Mouse (Mus musculus) forebrain, embryonic 10.5 days (tissue): Measurements from ENCODE around the gene Rlbp1. TPM values are rescaled to one million over a fixed set of nuclear protein-coding genes. Genes with fewer than 3 reads are reported as not detected.
A peak's percentile ranks its signal among the peaks of the same experiment; 100 is the strongest.

Source experiments
- DNase-seq: peaks from one replicate; pipeline ENCODE4 v3.0.0-alpha.2; 2017; ENCODE audit warnings: low spot score; ENCODE audit errors: extremely low spot score
- H3K27ac ChIP-seq: fragments of 300-500 bp; sonication (generic); 2 replicates; pipeline ENCODE4 v1.5.1; 2016; ENCODE audit warnings: mild to moderate bottlenecking
- H3K27me3 ChIP-seq: fragments of 300-500 bp; sonication (generic); 2 replicates; pipeline ENCODE4 v1.6.1; 2016; ENCODE audit warnings: mild to moderate bottlenecking; ENCODE audit not compliant: poor library complexity, severe bottlenecking
- H3K36me3 ChIP-seq: fragments of 300-500 bp; sonication (generic); replicated peaks from 2 replicates; pipeline ENCODE4 v1.6.1; 2016; ENCODE audit warnings: mild to moderate bottlenecking, moderate library complexity
- H3K4me1 ChIP-seq: fragments of 300-500 bp; sonication (generic); 2 replicates; pipeline ENCODE4 v1.6.1; 2016
- H3K4me3 ChIP-seq: fragments of 300-500 bp; sonication (generic); 2 replicates; pipeline ENCODE4 v1.5.1; 2016; ENCODE audit warnings: mild to moderate bottlenecking, moderate library complexity
- H3K9me3 ChIP-seq: fragments of 300-500 bp; sonication (generic); 2 replicates; pipeline ENCODE4 v1.6.1; 2016; ENCODE audit warnings: mild to moderate bottlenecking, moderate library complexity
- WGBS: fragments of 180-500 bp; shearing (Covaris S2); methylation state at CpG from one replicate; pipeline ENCODE4 v1.1.7; 2016; 5-methylcytosine and 5-hydroxymethylcytosine counted together
- polyA plus RNA-seq: library from polyadenylated mRNA; unstranded; fragments of >200 nt; fragmentation: Nextera tagmentation; extraction: Ambion mirVana; gene quantifications from 2 replicates; pipeline ENCODE4 v1.2.1, GENCODE M21; 2016

The Rlbp1 gene
- polyA plus RNA-seq, 1 experiment from 2014 or later: 1.2 TPM

- DNase-seq: no peak
- 66% methylated on average over 9 of the region's 9 CpGs for WGBS
- peak overlapping the region; percentile 74 for H3K4me3 ChIP-seq
- peaks cover 43% of the 10 kb centered on the region for H3K4me1 ChIP-seq
- H3K36me3 ChIP-seq: peaks cover 19% of the 10 kb centered on the region
- no peaks in the 10 kb centered on the region for H3K27me3 ChIP-seq
- H3K9me3 ChIP-seq: no peaks in the 10 kb centered on the region
- H3K27ac ChIP-seq: peak overlapping the region; percentile 98
Observed at GRCm38 (mm10) chr7:79392860-79393513, 6.1 kb upstream of the Rlbp1 start.

GRCm38 (mm10) chr7:79391883-79392649 is 5.2 kb upstream of the Rlbp1 start, which contains the start of gene Fanci:
Gene Fanci, plus strand, starts transcription at chr7:79391929.
- peak within 1 kb of the TSS; percentile 98 for H3K27ac ChIP-seq
- peak; percentile 96 for DNase-seq
- H3K4me3 ChIP-seq: peak within 1 kb of the TSS; percentile 74
- H3K27me3 ChIP-seq: 0 out of 2 replicates have a peak, but pooled peaks cover 4% of the 10 kb centered on the region
- peaks cover 52% of the 10 kb centered on the region for H3K4me1 ChIP-seq
- WGBS: under 1% methylated on average over 44 of the region's 44 CpGs
- no peaks in the 10 kb centered on the region for H3K9me3 ChIP-seq
- H3K36me3 ChIP-seq: peaks cover 11% of the 10 kb centered on the region

GRCm38 (mm10) chr7:79391471-79391870 is 4.6 kb upstream of the Rlbp1 start:
- DNase-seq: no peak
- peaks cover 58% of the 10 kb centered on the region for H3K4me1 ChIP-seq
- H3K4me3 ChIP-seq: peak overlapping the region; percentile 74
- H3K27ac ChIP-seq: peak overlapping the region; percentile 98
- WGBS: 11% methylated on average over 3 of the region's 3 CpGs
- no peaks in the 10 kb centered on the region for H3K9me3 ChIP-seq
- 0 out of 2 replicates have a peak, but pooled peaks cover 4% of the 10 kb centered on the region for H3K27me3 ChIP-seq
- H3K36me3 ChIP-seq: peaks cover 7% of the 10 kb centered on the region

GRCm38 (mm10) chr7:79390141-79390708 is 3.4 kb upstream of the Rlbp1 start:
- 65% methylated on average over 5 of the region's 5 CpGs for WGBS
- no peak for DNase-seq

GRCm38 (mm10) chr7:79388671-79389206 is 1.9 kb upstream of the Rlbp1 start:
- Histone ChIP-seq H3K4me1 (peaks cover 45% of the 10 kb centered on the region), H3K4me3 (no peak overlapping the region; the same call in 1 of the 2 replicates), H3K36me3 (no peaks in the 10 kb centered on the region), H3K27ac (peak overlapping the region; percentile 79), H3K27me3 (0 out of 2 replicates have a peak, but pooled peaks cover 4% of the 10 kb centered on the region), H3K9me3 (no peaks in the 10 kb centered on the region)
- DNase-seq: no peak
- WGBS: 70% methylated on average over 7 of the region's 7 CpGs

More at GRCm38 (mm10) chr7:79390141-79390708, 3.4 kb upstream of the Rlbp1 start:
- peaks cover 60% of the 10 kb centered on the region for H3K4me1 ChIP-seq
- no peak overlapping the region for H3K4me3 ChIP-seq
- H3K27ac ChIP-seq: no peak overlapping the region
- H3K27me3 ChIP-seq: 0 out of 2 replicates have a peak, but pooled peaks cover 4% of the 10 kb centered on the region
- no peaks in the 10 kb centered on the region for H3K9me3 ChIP-seq
- H3K36me3 ChIP-seq: no peaks in the 10 kb centered on the region

- WGBS: 50% methylated on average over 7 of the region's 7 CpGs
- no peak for DNase-seq
- Histone ChIP-seq H3K9me3 (no peaks in the 10 kb centered on the region), H3K27me3 (0 out of 2 replicates have a peak, but pooled peaks cover 4% of the 10 kb centered on the region), H3K36me3 (no peaks in the 10 kb centered on the region), H3K4me3 (no peak overlapping the region), H3K27ac (peak overlapping the region; percentile 79), H3K4me1 (peaks cover 41% of the 10 kb centered on the region)
Observed at GRCm38 (mm10) chr7:79387991-79388390, 1.1 kb upstream of the Rlbp1 start.

- no peak overlapping the region for H3K4me3 ChIP-seq
- peak overlapping the region; percentile 79 for H3K27ac ChIP-seq
- 0 out of 2 replicates have a peak, but pooled peaks cover 4% of the 10 kb centered on the region for H3K27me3 ChIP-seq
- WGBS: 69% methylated on average over 8 of the region's 8 CpGs
- no peak for DNase-seq
- no peaks in the 10 kb centered on the region for H3K36me3 ChIP-seq
- H3K9me3 ChIP-seq: no peaks in the 10 kb centered on the region
- peaks cover 34% of the 10 kb centered on the region for H3K4me1 ChIP-seq
Observed at GRCm38 (mm10) chr7:79387140-79387539, 292 bp upstream of the Rlbp1 start.

GRCm38 (mm10) chr7:79376516-79377275 is 10.2 kb downstream of the Rlbp1 start:
- Histone ChIP-seq H3K4me1 (peaks cover 10% of the 10 kb centered on the region), H3K9me3 (no peaks in the 10 kb centered on the region), H3K36me3 (no peaks in the 10 kb centered on the region), H3K27me3 (no peaks in the 10 kb centered on the region), H3K27ac (no peak overlapping the region), H3K4me3 (no peak overlapping the region)
- DNase-seq: no peak
- 94% methylated on average over 10 of the region's 10 CpGs for WGBS

GRCm38 (mm10) chr7:79375594-79375993 is 11.3 kb downstream of the Rlbp1 start:
- H3K36me3 ChIP-seq: no peaks in the 10 kb centered on the region
- no peaks in the 10 kb centered on the region for H3K27me3 ChIP-seq
- H3K4me3 ChIP-seq: no peak overlapping the region
- DNase-seq: no peak
- peak overlapping the region; percentile 20; the same call in 1 of the 2 replicates for H3K27ac ChIP-seq
- WGBS: 77% methylated on average over 5 of the region's 5 CpGs
- peaks cover 10% of the 10 kb centered on the region for H3K4me1 ChIP-seq
- no peaks in the 10 kb centered on the region for H3K9me3 ChIP-seq

- no peak overlapping the region for H3K4me3 ChIP-seq
- no peaks in the 10 kb centered on the region for H3K9me3 ChIP-seq
- H3K27ac ChIP-seq: no peak overlapping the region
- H3K27me3 ChIP-seq: no peaks in the 10 kb centered on the region
- H3K36me3 ChIP-seq: no peaks in the 10 kb centered on the region
- H3K4me1 ChIP-seq: peaks cover 14% of the 10 kb centered on the region
- no peak for DNase-seq
Observed at GRCm38 (mm10) chr7:79374017-79374416, 12.8 kb downstream of the Rlbp1 start.

GRCm38 (mm10) chr7:79371321-79371879 is 15.4 kb downstream of the Rlbp1 start:
- H3K27me3 ChIP-seq: no peaks in the 10 kb centered on the region
- H3K4me1 ChIP-seq: peaks cover 14% of the 10 kb centered on the region
- peak; percentile 79 for DNase-seq
- no peak overlapping the region for H3K27ac ChIP-seq
- H3K4me3 ChIP-seq: no peak overlapping the region
- no peaks in the 10 kb centered on the region for H3K36me3 ChIP-seq
- no peaks in the 10 kb centered on the region for H3K9me3 ChIP-seq
- 51% methylated on average over 10 of the region's 10 CpGs for WGBS

- Histone ChIP-seq H3K4me1 (peaks cover 4% of the 10 kb centered on the region; the same call in 1 of the 2 replicates), H3K27me3 (no peaks in the 10 kb centered on the region), H3K4me3 (no peak overlapping the region), H3K9me3 (no peaks in the 10 kb centered on the region), H3K27ac (no peak overlapping the region), H3K36me3 (peaks cover 8% of the 10 kb centered on the region)
- 63% methylated on average over 4 of the region's 4 CpGs for WGBS
- no peak for DNase-seq
Observed at GRCm38 (mm10) chr7:79369416-79369815, 17.4 kb downstream of the Rlbp1 start.
